Mouse (Mus musculus) forebrain, postnatal 0 days (tissue): ENCODE results near the gene Pigk. TPM values are rescaled to one million over a fixed set of nuclear protein-coding genes. Genes with fewer than 3 reads are reported as not detected.

Source experiments
- ATAC-seq: fragments of 200-750 bp; cut with Nextera tagmentation; 2 replicates; pipeline ENCODE4 v1.8.0; 2017; ENCODE audit warnings: mild to moderate bottlenecking, moderate library complexity
- DNase-seq: peaks from one replicate; pipeline ENCODE4 v3.0.0-alpha.2; 2015
- H3K27ac ChIP-seq: fragments of 300-500 bp; sonication (generic); 2 replicates; pipeline ENCODE4 v1.5.1; 2014; ENCODE audit warnings: low read depth, mild to moderate bottlenecking, antibody characterized with exemption, low read length, moderate library complexity, mixed read lengths
- H3K27me3 ChIP-seq: fragments of 300-500 bp; sonication (generic); 2 replicates; pipeline ENCODE4 v1.6.1; 2014; ENCODE audit warnings: mild to moderate bottlenecking, low read length, mixed read lengths; ENCODE audit not compliant: insufficient read depth
- H3K36me3 ChIP-seq: fragments of 300-500 bp; sonication (generic); 2 replicates; pipeline ENCODE4 v1.6.1; 2014; ENCODE audit warnings: mild to moderate bottlenecking, moderate library complexity; ENCODE audit not compliant: insufficient read depth
- H3K4me1 ChIP-seq: fragments of 300-500 bp; sonication (generic); 2 replicates; pipeline ENCODE4 v1.6.1; 2014; ENCODE audit warnings: antibody characterized with exemption; ENCODE audit not compliant: insufficient read depth
- H3K4me2 ChIP-seq: fragments of 300-500 bp; sonication (generic); 2 replicates; pipeline ENCODE4 v1.6.1; 2014; ENCODE audit warnings: low read depth, mild to moderate bottlenecking, moderate library complexity
- H3K4me3 ChIP-seq: fragments of 300-500 bp; sonication (generic); 2 replicates; pipeline ENCODE4 v1.5.1; 2014; ENCODE audit warnings: low read depth, low read length, mixed read lengths
- H3K9ac ChIP-seq: fragments of 300-500 bp; sonication (generic); 2 replicates; pipeline ENCODE4 v1.6.1; 2014; ENCODE audit warnings: mild to moderate bottlenecking
- H3K9me3 ChIP-seq: fragments of 300-500 bp; sonication (generic); 2 replicates; pipeline ENCODE4 v1.6.1; 2016; ENCODE audit warnings: low read length
- CTCF ChIP-seq: sonication (generic); IDR thresholded peaks from 2 replicates; pipeline ENCODE4 v1.5.1; 2016; ENCODE audit warnings: antibody characterized with exemption, control low read depth, low read depth
- WGBS: fragments of 180-500 bp; shearing (Covaris S2); extraction: QIAGEN DNeasy Blood & Tissue Kit; methylation state at CpG from one replicate; pipeline ENCODE4 v1.1.7; 2014; 5-methylcytosine and 5-hydroxymethylcytosine counted together
- polyA plus RNA-seq: library from polyadenylated mRNA; unstranded; fragments of >200 nt; fragmentation: Nextera tagmentation; extraction: Ambion mirVana; gene quantifications from 2 replicates; pipeline ENCODE4 v1.2.1, GENCODE M21; 2015
- total RNA-seq: library from RNA; depleted of rRNA; stranded (reverse); fragments of >200 nt; gene quantifications from 2 replicates; pipeline ENCODE4 v1.2.3, GENCODE M21; 2014

Gene Pigk
- total and polyA plus RNA-seq, 2 experiments from 2014 or later = 31.8 to 46.0 TPM

DNA sequence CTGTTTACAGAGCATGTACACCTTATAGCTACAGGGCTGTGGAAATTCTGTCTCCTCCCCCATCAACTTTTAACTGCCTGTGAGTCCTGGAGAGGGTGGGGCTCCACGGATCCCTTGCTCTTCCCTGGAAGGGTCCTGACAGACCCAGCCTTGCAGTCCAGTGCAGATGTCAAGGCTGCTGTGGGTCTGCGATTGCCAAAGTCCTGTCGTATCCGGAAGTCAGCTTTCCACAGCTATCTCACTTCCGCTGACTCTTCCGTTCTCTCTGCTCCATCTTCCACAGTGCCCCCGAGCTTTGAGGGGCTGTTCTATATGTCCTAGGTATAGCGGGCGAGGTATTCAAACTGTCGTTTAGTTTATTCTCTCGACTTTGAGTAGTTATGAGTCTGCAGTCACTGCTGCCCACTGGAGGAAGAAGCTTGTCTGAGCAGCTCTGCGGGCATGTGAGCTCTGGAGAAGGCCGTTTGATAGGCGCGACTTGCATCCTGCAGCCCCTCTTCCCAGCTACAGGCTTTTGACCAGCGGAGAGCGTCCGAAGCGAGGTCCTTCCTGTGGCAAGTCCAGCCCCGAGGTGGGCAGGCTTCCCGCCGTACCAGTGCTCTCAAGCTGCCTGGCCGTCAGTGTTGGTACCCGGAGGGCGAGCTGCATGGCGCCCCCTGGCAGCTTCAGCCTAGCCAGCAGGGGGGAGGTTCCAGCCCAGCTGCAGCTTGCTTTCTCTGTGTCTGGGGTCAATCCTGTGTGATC, 49.4 kb downstream of the Pigk start:
- Histone ChIP-seq H3K4me3 (no peak overlapping the region), H3K4me1 (no peaks in the 10 kb centered on the region), H3K4me2 (peak overlapping the region; percentile 20; the same call in 1 of the 2 replicates), H3K27ac (no peak overlapping the region), H3K36me3 (peaks cover 6% of the 10 kb centered on the region; the same call in 1 of the 2 replicates), H3K9me3 (no peaks in the 10 kb centered on the region), H3K9ac (no peak overlapping the region), H3K27me3 (no peaks in the 10 kb centered on the region)
- 50% methylated on average over 26 of the region's 26 CpGs for WGBS
- DNase-seq (no peak), ATAC-seq (no peak)
- TF ChIP-seq CTCF = peak; percentile 48

DNA sequence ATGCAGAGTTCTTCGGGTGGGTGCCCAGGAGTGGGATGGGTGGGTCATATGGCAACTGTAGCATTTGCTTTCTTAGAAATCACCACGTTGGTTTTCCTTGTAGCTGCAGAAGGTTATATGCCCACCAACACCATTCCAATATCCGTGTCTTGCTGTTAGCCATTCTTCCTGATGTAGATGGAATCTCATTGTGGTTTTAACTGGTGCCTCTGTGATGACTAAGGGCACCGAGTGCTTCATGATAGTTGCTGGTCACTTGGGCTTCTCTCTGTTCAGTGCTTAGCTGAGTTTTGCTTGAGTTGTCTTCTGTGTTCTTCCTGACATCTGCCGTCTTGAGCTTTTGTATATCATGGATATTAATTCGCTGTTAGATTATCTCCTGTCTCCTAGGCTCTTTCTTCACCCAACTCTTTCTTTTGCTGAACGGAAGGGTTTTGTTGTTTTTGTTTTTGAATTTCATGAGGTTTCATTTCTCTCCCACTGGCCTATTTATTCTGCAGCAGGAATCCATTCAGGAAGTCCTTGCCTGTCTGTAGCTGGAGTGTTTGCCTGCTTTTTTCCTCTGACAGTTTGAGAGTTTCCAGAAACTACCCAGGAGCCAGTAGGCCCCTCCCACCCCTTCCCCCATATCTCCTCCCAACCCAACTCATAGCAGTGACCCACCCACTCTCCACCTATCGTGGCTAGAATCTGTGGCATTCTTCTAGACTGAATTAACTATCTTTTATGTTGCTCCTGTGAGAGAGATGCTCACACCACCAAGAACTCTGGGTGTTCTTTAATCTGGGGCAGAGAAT, 50.8 kb downstream of the Pigk start:
- DNase-seq (no peak), ATAC-seq (no peak)
- no peak overlapping the region for H3K27ac ChIP-seq
- no peaks in the 10 kb centered on the region for H3K27me3 ChIP-seq
- H3K4me3 ChIP-seq = no peak overlapping the region
- H3K36me3 ChIP-seq = peaks cover 15% of the 10 kb centered on the region; the same call in 1 of the 2 replicates
- H3K9me3 ChIP-seq = no peaks in the 10 kb centered on the region
- TF ChIP-seq CTCF = no peak
- 63% methylated on average over 8 of the region's 8 CpGs for WGBS
- no peak overlapping the region for H3K4me2 ChIP-seq
- no peaks in the 10 kb centered on the region for H3K4me1 ChIP-seq
- no peak overlapping the region for H3K9ac ChIP-seq

DNA sequence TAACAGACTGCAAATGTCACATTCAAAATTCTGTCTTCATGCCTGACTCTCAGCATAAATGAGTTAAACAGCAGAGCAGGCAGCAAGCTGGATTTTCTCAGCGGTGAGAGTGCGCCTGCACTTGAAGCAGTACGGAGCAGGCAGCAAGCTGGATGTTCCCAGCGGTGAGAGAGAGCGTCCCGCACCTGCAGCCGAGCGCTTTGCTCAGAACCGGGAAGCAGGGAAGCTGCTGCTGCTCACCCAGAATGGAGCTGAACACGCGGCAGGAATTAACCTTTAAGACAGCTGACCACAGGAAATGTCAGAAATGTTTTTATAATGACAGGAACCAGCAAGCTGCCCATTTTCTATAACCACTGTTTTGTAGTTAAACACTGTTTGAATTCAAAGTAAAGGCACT, 53.6 kb downstream of the Pigk start:
- DNase-seq = no peak

DNA sequence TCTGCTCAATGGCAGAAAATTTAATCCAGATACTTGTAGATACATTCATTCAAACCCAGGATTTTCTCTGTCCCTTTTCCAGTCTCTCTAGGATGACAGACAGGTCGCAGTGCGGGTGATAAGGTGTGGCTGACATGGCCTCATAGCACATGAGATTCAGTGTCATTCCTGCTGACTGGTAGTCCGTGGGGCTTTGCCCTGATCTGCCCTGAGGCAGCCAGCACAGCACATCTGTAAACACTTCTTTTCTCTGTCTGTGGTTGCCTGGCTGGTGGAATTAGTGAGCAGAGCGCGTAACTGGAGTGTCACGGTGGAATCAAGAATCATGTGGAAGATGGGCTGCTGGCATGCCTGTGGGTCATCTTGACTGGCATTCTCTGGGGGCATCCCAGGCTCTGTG, 56.2 kb downstream of the Pigk start:
- Histone ChIP-seq H3K27ac (no peak overlapping the region), H3K9me3 (no peaks in the 10 kb centered on the region), H3K27me3 (no peaks in the 10 kb centered on the region), H3K4me2 (no peak overlapping the region), H3K9ac (no peak overlapping the region), H3K36me3 (peaks cover 15% of the 10 kb centered on the region; the same call in 1 of the 2 replicates), H3K4me1 (no peaks in the 10 kb centered on the region), H3K4me3 (no peak overlapping the region)
- WGBS = 86% methylated on average over 6 of the region's 6 CpGs
- TF ChIP-seq CTCF = no peak
- DNase-seq (no peak), ATAC-seq (no peak)

More for the DNA sequence above, 53.6 kb downstream of the Pigk start:
- Histone ChIP-seq H3K36me3 (peaks cover 15% of the 10 kb centered on the region; the same call in 1 of the 2 replicates), H3K4me3 (no peak overlapping the region), H3K9ac (no peak overlapping the region), H3K9me3 (no peaks in the 10 kb centered on the region), H3K27me3 (no peaks in the 10 kb centered on the region), H3K4me2 (no peak overlapping the region), H3K27ac (no peak overlapping the region), H3K4me1 (no peaks in the 10 kb centered on the region)
- 69% methylated on average over 11 of the region's 11 CpGs for WGBS
- no peak for TF ChIP-seq CTCF
- 0 out of 2 replicates have a peak, but pooled peaks have one; percentile 40 for ATAC-seq

DNA sequence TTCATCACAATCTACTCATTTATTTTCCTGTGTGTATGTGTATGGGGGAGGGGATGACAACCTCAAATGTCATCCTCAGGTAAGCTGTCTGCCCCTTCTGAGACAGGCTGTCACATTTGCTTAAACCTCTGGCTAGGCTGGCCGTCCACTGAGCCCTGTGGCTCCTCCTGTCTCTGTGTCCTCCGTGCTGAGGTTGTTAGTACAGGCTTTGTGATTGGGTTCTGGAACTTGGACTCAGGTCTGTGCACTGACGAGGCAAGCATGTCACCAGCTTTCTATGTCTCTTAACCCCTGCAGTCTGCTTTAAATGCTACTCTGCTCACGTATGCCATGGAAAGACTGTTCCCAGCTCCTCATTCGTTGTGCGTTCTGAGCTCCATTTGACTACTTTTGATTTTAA, 62.5 kb downstream of the Pigk start:
- no peak overlapping the region for H3K4me3 ChIP-seq
- no peak overlapping the region for H3K27ac ChIP-seq
- no peaks in the 10 kb centered on the region for H3K36me3 ChIP-seq
- no peaks in the 10 kb centered on the region for H3K27me3 ChIP-seq
- WGBS = 83% methylated on average over 6 of the region's 6 CpGs
- no peak for DNase-seq
- no peaks in the 10 kb centered on the region for H3K4me1 ChIP-seq
- no peak for TF ChIP-seq CTCF
- no peaks in the 10 kb centered on the region for H3K9me3 ChIP-seq
- no peak overlapping the region for H3K4me2 ChIP-seq
- H3K9ac ChIP-seq = no peak overlapping the region
- ATAC-seq = no peak

DNA sequence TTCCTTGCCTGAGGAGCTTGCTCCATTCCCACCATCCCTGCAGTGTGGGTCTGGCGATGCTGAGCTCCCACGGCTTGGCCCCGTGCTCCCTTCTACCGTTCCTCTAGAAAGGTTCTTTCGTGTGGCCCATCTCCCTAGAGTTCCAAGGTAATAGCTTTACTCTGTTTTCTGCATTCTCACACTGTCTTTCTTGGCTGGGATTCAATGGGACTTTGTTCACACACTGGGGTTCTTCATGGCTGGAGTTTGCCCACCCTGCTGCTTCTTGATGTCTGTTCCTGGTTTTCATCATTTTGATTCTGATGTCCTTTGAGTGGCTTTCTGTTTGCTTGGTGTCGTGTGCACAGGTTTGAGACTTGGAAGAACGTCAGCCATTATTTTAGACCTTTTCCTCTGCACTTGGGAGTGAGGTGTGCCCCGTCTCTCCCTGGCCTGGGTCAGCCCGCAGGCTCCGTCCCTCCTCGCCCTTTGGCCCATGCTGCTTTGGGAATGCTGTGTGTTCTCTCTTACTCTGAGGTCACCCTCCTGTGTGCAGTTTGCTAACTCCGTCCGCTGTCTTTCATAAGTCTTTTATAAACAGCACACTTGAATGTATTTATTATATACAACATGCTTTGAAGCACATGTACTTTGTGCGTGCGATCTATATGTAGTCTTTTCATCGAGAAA, 63.1 kb downstream of the Pigk start:
- no peak for TF ChIP-seq CTCF
- DNase-seq (no peak), ATAC-seq (no peak)
- H3K4me3 ChIP-seq = no peak overlapping the region
- H3K36me3 ChIP-seq = no peaks in the 10 kb centered on the region
- H3K27ac ChIP-seq = no peak overlapping the region
- no peak overlapping the region for H3K9ac ChIP-seq
- WGBS = 81% methylated on average over 16 of the region's 16 CpGs
- no peaks in the 10 kb centered on the region for H3K4me1 ChIP-seq
- no peaks in the 10 kb centered on the region for H3K27me3 ChIP-seq
- no peaks in the 10 kb centered on the region for H3K9me3 ChIP-seq
- no peak overlapping the region for H3K4me2 ChIP-seq

DNA sequence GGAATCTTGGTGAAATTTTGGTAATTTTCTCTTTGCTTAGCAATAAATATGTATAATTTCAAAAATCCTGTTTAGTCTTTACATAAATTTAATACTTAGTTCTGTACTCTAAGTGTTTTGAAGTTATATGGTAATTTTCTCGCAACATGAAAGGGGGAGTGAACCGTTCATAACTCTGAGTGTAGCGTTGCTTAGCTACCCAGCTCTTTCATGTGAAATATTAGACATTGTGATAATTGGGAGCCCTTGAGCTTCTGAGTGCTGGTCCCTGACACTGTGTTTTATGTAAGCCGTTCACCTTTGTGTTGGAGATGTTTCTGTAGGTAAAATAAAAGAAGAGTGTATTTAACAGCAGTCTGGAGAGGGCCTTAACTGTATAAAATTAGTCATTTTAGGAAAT, 65.9 kb downstream of the Pigk start:
- 29% methylated on average over 4 of the region's 4 CpGs for WGBS
- Histone ChIP-seq H3K4me2 (no peak overlapping the region), H3K4me3 (no peak overlapping the region), H3K9me3 (no peaks in the 10 kb centered on the region), H3K4me1 (no peaks in the 10 kb centered on the region), H3K9ac (no peak overlapping the region), H3K27me3 (no peaks in the 10 kb centered on the region), H3K27ac (peak overlapping the region; percentile 67; the same call in 1 of the 2 replicates), H3K36me3 (no peaks in the 10 kb centered on the region)
- DNase-seq (peak; percentile 26), ATAC-seq (peak; percentile 78)
- TF ChIP-seq CTCF = no peak
